Mouse (Mus musculus) Muller cell, postnatal 12 days (primary cell): ENCODE data around the gene Stxbp3.

Experiments used
- DNase-seq: peaks from one replicate; pipeline ENCODE4 v3.0.0-alpha.2; 2015; ENCODE audit errors: inconsistent ontology term

The Stxbp3 gene

DNA sequence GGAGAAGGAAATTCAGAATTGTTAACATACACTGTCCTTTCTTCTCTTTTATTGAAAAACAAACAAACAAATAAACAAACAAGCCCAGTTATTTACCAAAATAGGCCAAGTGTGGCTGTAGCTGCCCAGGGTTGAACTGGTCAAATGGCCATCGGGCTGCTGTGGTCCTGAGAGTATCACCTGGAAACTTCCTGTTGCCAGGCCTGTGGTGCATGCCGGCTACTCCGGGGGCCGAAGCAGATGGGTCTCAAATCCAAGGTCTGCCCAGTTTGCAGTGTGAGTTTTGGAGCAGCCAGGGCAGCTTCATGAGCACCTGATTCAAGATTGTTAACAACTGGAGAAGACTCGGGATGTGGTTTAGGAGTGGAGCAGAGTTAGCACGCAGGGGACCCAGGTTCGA lies 74.8 kb downstream of the Stxbp3 start:
- no peak for DNase-seq

DNA sequence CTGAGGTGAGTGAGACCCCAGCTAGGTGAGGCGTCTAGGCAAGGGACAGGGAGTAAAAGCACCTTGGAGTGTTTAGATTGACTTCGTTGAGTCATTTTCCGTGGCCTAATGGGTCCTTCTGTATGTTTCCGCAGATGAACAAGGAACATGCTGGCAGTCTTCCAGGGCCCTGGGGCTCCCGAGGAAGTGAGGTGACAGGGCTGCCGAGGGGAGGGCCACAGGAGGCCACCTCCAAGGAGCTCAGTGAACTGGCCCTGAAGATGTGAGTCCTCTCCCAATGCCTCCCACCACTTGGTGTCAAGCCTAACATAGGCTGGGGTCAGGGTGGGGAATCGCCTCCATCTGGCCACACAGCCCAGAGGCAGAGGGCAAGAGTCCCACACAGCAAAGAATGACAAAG lies 75.3 kb downstream of the Stxbp3 start:
- DNase-seq: no peak

DNA sequence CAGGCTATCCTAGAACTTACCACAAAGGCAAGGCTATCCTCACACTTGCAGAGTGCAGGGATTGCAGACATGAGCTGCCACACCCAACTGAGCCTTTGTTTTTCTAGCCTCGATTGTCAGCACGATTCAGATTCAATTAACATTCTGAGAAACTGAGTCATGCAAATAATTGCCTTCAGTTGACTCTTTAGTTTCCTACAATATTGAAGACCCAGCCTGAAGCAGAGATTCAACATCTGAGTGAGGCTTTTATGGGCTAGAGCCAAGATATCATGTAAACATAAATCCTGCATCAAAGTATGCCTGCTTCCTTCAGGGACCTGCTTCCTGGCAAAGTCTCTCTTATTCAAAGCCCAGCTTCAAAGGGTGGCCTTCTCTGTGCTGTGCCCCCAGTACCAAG lies 76.6 kb downstream of the Stxbp3 start:
- no peak for DNase-seq

DNA sequence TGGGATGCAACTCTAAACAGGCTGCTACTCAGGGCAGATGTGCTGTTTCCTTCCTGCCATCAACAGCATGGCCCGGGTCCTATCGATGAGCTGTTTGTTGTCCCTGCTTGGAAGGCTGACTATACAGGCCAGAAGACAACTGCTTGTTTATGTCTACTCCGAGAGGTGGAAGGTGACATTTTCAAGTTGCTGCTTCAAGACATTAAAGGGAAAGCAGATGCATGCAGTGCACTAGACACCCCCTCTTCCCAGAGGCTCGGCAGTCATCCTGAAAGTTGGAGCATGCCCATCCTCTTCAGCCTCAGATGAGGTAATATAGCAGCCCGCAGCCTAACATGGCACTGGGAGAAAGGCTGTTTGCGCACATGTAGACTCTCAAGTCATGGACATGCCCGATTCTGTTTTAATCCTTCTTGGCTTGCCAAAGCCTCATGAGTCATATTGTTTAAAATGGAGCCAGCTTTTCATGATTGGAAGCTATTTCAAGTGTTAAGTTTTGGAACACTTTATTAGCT lies 77.7 kb downstream of the Stxbp3 start:
- DNase-seq: peak; percentile 55

DNA sequence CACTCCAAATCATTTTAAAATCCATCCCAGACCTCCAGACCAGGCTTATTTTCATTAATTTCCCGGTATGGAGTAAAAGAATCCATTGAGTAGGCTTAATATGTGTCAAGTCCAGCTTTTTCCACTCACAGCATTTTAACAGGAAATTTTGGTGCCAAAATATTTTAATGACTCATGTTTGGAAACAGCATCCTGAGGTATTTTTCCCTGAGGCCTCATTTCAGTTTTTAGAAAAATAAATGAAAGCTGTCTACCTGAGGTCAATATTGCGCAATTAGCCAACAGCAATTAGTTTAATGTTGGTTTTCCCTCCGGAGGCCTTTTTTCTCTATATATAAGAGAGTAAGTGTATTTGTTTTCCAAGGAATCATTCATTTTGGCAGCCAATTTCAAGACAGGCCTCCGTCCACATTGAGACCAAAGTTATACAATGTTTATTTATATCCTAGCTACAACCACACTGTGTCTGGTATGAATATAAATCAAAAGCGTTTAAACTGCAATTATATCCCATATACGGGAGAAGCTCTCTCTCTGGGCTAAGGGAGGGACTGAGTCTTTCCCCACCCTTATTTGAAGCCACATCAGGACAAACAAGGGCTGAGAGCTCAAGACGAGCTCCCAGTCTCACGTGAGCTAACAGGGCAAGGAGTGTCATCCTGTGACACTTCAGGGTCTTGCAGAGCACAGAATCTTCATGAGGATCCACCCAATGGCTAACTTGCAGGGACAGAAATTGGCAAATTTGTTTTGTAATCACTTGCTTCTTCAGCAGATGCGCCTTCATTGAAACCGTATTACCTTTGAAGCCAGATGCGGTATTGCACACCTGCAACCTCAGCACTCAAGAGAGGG lies 80.5 kb downstream of the Stxbp3 start:
- peak; percentile 93 for DNase-seq

DNA sequence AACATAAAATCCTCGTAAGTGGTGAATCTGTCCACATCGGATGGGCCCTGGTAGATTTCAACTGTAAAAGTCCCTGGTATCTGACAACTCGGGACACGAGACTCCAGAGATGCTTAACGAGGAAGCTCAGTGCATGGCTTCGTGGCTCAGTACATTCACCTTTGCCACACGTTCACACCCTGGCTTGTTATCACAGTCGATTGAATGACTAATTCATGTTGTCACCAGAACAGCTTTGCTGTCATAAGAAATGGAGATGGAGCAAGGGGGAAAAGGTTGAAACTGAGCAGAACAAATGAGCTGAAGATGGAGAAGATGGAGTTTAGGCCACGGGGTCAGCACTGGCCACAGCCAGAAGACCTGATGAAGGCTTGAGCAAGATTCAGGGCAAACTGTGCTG lies 82.8 kb downstream of the Stxbp3 start:
- no peak for DNase-seq

DNA sequence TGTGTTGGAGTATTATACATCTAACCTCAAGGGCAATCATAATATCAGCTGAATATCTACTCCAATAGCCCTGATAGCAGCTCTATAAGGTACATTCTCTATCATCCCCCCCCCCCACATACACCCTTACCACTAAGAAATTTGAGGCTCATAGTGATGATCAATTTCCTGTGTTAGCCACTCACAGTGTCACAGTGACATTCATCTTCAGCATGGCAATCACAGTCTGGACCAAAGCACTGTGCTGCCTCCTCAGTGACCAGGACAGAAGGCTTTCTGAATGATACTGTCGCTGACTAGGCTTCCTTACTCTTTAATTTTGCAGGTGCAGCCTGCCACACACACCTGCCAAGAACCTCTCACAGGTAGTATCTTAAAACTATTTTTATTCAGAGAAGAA lies 84.2 kb downstream of the Stxbp3 start:
- DNase-seq: no peak

DNA sequence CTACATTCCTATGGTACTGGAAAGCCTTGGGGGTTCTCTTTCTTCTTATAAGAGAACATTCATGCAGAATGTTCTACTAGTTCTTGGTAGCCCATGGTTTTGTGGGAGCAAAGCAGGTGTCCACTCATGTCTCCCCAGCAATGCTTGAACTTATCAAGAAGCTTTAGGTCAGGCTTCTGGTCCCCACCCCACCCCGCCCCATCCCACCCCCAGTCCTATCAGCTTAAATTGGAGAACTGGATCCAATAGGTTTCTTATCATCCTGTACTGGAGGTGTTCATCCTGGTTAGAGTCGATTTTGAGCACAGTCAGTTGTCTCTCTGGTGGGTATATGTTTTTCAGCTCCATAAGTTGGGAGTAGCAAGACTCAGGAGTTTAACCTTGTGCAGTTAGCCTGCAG lies 84.8 kb downstream of the Stxbp3 start:
- DNase-seq: no peak

DNA sequence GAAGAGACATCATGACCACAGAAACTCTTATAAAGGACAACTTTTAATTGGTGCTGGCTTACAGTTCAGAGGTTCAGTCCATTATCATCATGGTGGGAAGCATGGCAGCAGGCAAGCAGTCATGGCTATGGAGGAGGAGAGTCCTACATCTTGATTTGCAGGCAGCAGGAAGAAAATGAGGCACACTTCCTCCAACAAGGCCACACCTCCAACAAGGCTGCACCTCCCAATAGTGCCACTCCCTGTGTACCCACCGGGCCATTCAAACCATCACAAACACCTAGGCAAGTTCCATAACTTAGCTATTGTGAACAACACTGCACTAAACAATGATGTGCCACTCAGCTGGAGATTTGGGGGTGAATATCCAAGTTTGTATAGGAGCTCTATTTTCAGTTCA lies 85.8 kb downstream of the Stxbp3 start:
- DNase-seq: no peak

DNA sequence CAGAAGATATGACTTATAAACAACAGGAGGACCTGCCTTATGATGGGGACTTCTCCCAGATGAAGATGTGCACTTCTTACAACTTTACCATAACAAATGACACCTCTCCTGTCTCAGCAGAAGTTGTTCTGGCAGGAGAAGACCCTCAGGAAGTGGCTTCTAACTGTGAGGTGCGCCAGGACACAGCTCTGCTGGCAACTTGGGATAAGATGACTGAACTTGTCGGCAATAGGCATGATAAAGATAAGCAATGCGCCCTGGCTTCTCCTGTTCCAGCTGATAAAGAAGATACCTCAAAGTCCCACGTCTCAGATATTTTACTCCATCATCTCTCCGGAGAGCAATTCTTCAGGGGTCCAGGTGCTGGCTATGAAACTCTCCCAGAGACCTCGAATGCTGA lies 88.6 kb downstream of the Stxbp3 start:
- DNase-seq: no peak

DNA sequence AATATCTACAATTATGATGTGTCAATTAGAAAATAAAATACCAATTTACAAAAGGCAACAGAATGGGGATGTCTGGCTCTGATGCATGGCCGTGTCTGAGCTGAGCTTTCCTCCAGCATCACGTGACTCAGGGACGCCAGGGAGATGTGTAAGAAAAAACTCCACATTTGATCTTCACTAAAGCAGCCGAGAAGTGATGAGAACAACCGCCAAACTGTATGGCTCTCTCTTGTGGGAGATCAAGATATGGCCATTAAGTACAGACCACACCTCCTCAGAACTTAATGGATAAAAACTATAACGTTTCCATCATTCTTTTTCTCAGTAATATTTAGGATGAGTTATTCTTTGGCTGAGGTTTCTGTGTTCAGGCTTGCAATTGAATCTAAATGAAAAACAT lies 89.3 kb downstream of the Stxbp3 start:
- no peak for DNase-seq

DNA sequence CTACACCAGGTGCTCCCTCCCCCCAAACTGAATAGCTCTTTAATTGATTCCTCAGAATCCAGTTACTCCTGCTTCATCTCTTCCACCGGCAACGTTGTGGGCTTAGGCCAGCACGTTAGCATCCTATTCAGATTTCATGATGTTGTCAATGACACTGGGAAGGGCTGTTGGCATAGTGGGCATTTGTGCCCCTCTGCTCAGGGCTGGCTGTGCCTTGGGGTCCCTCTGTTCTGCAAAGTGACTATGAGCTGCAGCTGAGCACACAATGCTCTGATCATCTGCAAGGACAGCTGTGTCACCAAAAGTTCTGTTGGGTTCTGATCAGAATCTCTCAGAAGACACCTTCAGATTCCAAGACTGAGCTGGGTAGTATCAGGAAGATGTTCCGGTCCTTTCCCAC lies 96.3 kb downstream of the Stxbp3 start:
- no peak for DNase-seq
